Mouse (Mus musculus) hindbrain, embryonic 13.5 days (tissue): ENCODE results near the gene 2410015M20Rik. TPM values are rescaled to one million over a fixed set of nuclear protein-coding genes. Genes with fewer than 3 reads are reported as not detected.

Experiments
- ATAC-seq: fragments of 200-750 bp; cut with Nextera tagmentation; 2 replicates; pipeline ENCODE4 v1.8.0; 2017; ENCODE audit warnings: moderate TSS enrichment; ENCODE audit not compliant: low FRiP score
- H3K27ac ChIP-seq: fragments of 300-500 bp; sonication (generic); 2 replicates; pipeline ENCODE4 v1.5.1; 2015; ENCODE audit warnings: inconsistent platforms, mild to moderate bottlenecking, moderate library complexity
- H3K27me3 ChIP-seq: fragments of 300-500 bp; sonication (generic); 2 replicates; pipeline ENCODE4 v1.6.1; 2015; ENCODE audit warnings: mild to moderate bottlenecking, inconsistent platforms
- H3K36me3 ChIP-seq: fragments of 300-500 bp; sonication (generic); 2 replicates; pipeline ENCODE4 v1.6.1; 2015; ENCODE audit warnings: mild to moderate bottlenecking, inconsistent platforms
- H3K4me1 ChIP-seq: fragments of 300-500 bp; sonication (generic); replicated peaks from 2 replicates; pipeline ENCODE4 v1.6.1; 2015; ENCODE audit warnings: inconsistent platforms
- H3K4me2 ChIP-seq: fragments of 300-500 bp; sonication (generic); 2 replicates; pipeline ENCODE4 v1.6.1; 2015; ENCODE audit warnings: inconsistent platforms, mild to moderate bottlenecking, moderate library complexity
- H3K4me3 ChIP-seq: fragments of 300-500 bp; sonication (generic); 2 replicates; pipeline ENCODE4 v1.5.1; 2015; ENCODE audit warnings: mild to moderate bottlenecking, inconsistent platforms
- H3K9ac ChIP-seq: fragments of 300-500 bp; sonication (generic); 2 replicates; pipeline ENCODE4 v1.6.1; 2015; ENCODE audit warnings: mild to moderate bottlenecking, inconsistent platforms
- H3K9me3 ChIP-seq: fragments of 300-500 bp; sonication (generic); 2 replicates; pipeline ENCODE4 v1.6.1; 2016; ENCODE audit warnings: inconsistent platforms
- WGBS: fragments of 180-500 bp; shearing (Covaris S2); methylation state at CpG from one replicate; pipeline ENCODE4 v1.1.7; 2015; 5-methylcytosine and 5-hydroxymethylcytosine counted together
- polyA plus RNA-seq: library from polyadenylated mRNA; unstranded; fragments of >200 nt; fragmentation: Nextera tagmentation; extraction: Ambion mirVana; gene quantifications from 2 replicates; pipeline ENCODE4 v1.2.1, GENCODE M21; 2015

Gene 2410015M20Rik
- polyA plus RNA-seq, 1 experiment from 2014 or later: 212 TPM

- ATAC-seq: no peak
- H3K9me3 ChIP-seq: no peaks in the 10 kb centered on the region
- no peak overlapping the region for H3K4me3 ChIP-seq
- H3K4me2 ChIP-seq: no peak overlapping the region
- peak overlapping the region; percentile 24; the same call in 1 of the 2 replicates for H3K9ac ChIP-seq
- no peaks in the 10 kb centered on the region for H3K27me3 ChIP-seq
- no peak overlapping the region for H3K27ac ChIP-seq
- no peaks in the 10 kb centered on the region for H3K4me1 ChIP-seq
- H3K36me3 ChIP-seq: peaks cover 38% of the 10 kb centered on the region
- 80% methylated on average over 3 of the region's 3 CpGs for WGBS
Observed at GRCm38 (mm10) chr17:56559386-56559785, 50.2 kb downstream of the 2410015M20Rik start.

- WGBS: 17% methylated on average over 3 of the region's 3 CpGs
- peak; percentile 48 for ATAC-seq
- H3K27me3 ChIP-seq: no peaks in the 10 kb centered on the region
- peaks cover 28% of the 10 kb centered on the region for H3K36me3 ChIP-seq
- no peak overlapping the region for H3K27ac ChIP-seq
- no peaks in the 10 kb centered on the region for H3K4me1 ChIP-seq
- H3K9ac ChIP-seq: no peak overlapping the region
- H3K4me3 ChIP-seq: no peak overlapping the region
- H3K9me3 ChIP-seq: no peaks in the 10 kb centered on the region
- no peak overlapping the region for H3K4me2 ChIP-seq
Observed at GRCm38 (mm10) chr17:56558448-56558847, 51.1 kb downstream of the 2410015M20Rik start.

Other genes with a start within 250 kb of the 2410015M20Rik start
- gene Ptprs, start 133.3 kb downstream of the 2410015M20Rik start, polyA plus RNA-seq: 273 TPM in 2 replicates
- not detected in 2 replicates for gene Znrf4, start 97.3 kb downstream of the 2410015M20Rik start, polyA plus RNA-seq
- gene Gm20219, start 55.4 kb downstream of the 2410015M20Rik start, polyA plus RNA-seq: 1.2 and 1.8 TPM in 2 replicates
- gene Safb2, start 25.2 kb downstream of the 2410015M20Rik start, polyA plus RNA-seq: 76.1 and 76.2 TPM in 2 replicates
- gene Safb, start 24.9 kb downstream of the 2410015M20Rik start, polyA plus RNA-seq: 105 and 113 TPM in 2 replicates
- gene Rpl36, start 3.6 kb upstream of the 2410015M20Rik start, polyA plus RNA-seq: 1,179 and 1,235 TPM in 2 replicates
- gene Lonp1, start 17.1 kb upstream of the 2410015M20Rik start, polyA plus RNA-seq: 40.6 and 40.8 TPM in 2 replicates
- 2.1 and 2.4 TPM in 2 replicates for gene Catsperd, start 18.4 kb upstream of the 2410015M20Rik start, polyA plus RNA-seq
- 99.1 and 102 TPM in 2 replicates for gene Ranbp3, start 63.5 kb upstream of the 2410015M20Rik start, polyA plus RNA-seq
- 507 and 515 TPM in 2 replicates for gene Ndufa11, start 108.0 kb upstream of the 2410015M20Rik start, polyA plus RNA-seq
- gene Vmac, start 108.3 kb upstream of the 2410015M20Rik start, polyA plus RNA-seq: 14.9 and 17.8 TPM in 2 replicates
- gene Nrtn, start 147.8 kb upstream of the 2410015M20Rik start, polyA plus RNA-seq: 0.78 and 1.5 TPM in 2 replicates
- gene Dus3l, start 155.0 kb upstream of the 2410015M20Rik start, polyA plus RNA-seq: 67.1 and 68.7 TPM in 2 replicates
- gene Prr22, start 160.5 kb upstream of the 2410015M20Rik start, polyA plus RNA-seq: 1.0 TPM in 2 replicates
- 5.6 and 8.0 TPM in 2 replicates for gene Rfx2, start 221.2 kb upstream of the 2410015M20Rik start, polyA plus RNA-seq